Mouse (Mus musculus) limb, embryonic 11.5 days (tissue): ENCODE measurements around the gene Mios. TPM values are rescaled to one million over a fixed set of nuclear protein-coding genes. Genes with fewer than 3 reads are reported as not detected.

Experiments used
- ATAC-seq: fragments of 200-750 bp; cut with Nextera tagmentation; 2 replicates; pipeline ENCODE4 v1.8.0; 2017; ENCODE audit warnings: low read depth; ENCODE audit not compliant: insufficient number of reproducible peaks, low FRiP score, low TSS enrichment
- DNase-seq: peaks from one replicate; pipeline ENCODE4 v3.0.0-alpha.2; 2015; ENCODE audit warnings: low spot score
- H3K27ac ChIP-seq: fragments of 300-500 bp; sonication (generic); replicated peaks from 2 replicates; pipeline ENCODE4 v1.5.1; 2014; ENCODE audit warnings: low read depth, mild to moderate bottlenecking, low read length
- H3K27me3 ChIP-seq: fragments of 300-500 bp; sonication (generic); 2 replicates; pipeline ENCODE4 v1.6.1; 2014; ENCODE audit warnings: mild to moderate bottlenecking, low read length, mixed read lengths; ENCODE audit not compliant: control insufficient read depth, insufficient read depth
- H3K36me3 ChIP-seq: fragments of 300-500 bp; sonication (generic); 2 replicates; pipeline ENCODE4 v1.6.1; 2014; ENCODE audit warnings: mild to moderate bottlenecking, low read length, moderate library complexity, mixed read lengths; ENCODE audit not compliant: control insufficient read depth, insufficient read depth
- H3K4me1 ChIP-seq: fragments of 300-500 bp; sonication (generic); 2 replicates; pipeline ENCODE4 v1.6.1; 2014; ENCODE audit warnings: low read length, mixed read lengths; ENCODE audit not compliant: control insufficient read depth, insufficient read depth
- H3K4me2 ChIP-seq: fragments of 300-500 bp; sonication (generic); 2 replicates; pipeline ENCODE4 v1.6.1; 2014; ENCODE audit warnings: low read depth, mild to moderate bottlenecking, moderate library complexity; ENCODE audit not compliant: severe bottlenecking
- H3K4me3 ChIP-seq: fragments of 300-500 bp; sonication (generic); 2 replicates; pipeline ENCODE4 v1.5.1; 2014; ENCODE audit warnings: low read depth, low read length
- H3K9ac ChIP-seq: fragments of 300-500 bp; sonication (generic); 2 replicates; pipeline ENCODE4 v1.6.1; 2014; ENCODE audit warnings: mild to moderate bottlenecking, low read length
- H3K9me3 ChIP-seq: fragments of 300-500 bp; sonication (generic); 2 replicates; pipeline ENCODE4 v1.6.1; 2016; ENCODE audit warnings: low read length; ENCODE audit not compliant: control insufficient read depth
- WGBS: fragments of 180-500 bp; shearing (Covaris S2); extraction: QIAGEN DNeasy Blood & Tissue Kit; methylation state at CpG from one replicate; pipeline ENCODE4 v1.1.7; 2014; 5-methylcytosine and 5-hydroxymethylcytosine counted together
- polyA plus RNA-seq: library from polyadenylated mRNA; unstranded; fragments of >200 nt; fragmentation: Nextera tagmentation; extraction: Ambion mirVana; gene quantifications from 2 replicates; pipeline ENCODE4 v1.2.1, GENCODE M21; 2014

Gene Mios
- 27.9 and 32.2 TPM in 2 replicates for polyA plus RNA-seq

DNA sequence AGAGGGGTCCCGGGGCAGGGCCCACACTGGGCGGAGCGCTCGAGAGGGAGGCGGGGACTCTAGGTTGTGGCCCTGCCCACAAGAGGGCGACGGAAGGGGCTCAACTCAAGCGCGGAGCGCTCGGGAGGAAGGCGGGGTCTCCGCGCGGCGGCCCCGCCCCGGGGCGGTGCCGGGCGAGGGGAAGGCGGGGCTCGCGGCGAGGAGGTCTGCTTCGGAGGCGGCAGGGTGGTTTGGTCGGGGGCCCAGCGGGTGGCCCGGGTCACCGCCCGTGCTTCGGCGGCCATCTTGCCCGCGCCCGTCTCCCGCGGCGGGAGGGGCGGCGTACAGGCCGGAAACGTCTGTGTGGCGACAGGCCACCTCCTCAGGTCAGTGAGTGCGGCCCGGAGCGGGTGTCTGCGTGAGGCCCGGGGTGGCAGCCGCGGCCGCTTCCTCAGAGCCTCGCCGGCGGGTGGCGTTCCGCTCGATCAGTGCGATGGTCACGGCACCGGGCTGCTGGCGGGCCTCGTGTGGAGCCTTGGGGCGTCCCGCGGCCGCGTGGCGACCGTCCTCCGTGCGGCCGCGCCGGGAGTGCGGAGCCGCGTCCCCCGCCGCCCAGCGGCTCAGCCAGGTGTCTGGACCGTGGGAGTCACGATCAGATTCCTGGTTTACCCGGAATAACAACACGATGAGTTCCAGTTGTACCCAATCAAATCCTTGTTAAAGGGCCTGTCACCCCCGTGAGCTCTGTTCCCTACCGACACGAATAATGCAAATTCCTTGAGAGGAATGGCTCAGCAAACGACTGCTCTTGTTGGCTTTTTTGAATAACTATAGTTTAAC lies at the start of gene Mios:
TSS of gene Mios (plus strand) at position 176 of the 819 bp plus-strand sequence.
- ATAC-seq: peak; percentile 98
- Histone ChIP-seq H3K36me3 (no peaks in the 10 kb centered on the region; the same call in 1 of the 2 replicates), H3K4me2 (peak within 1 kb of the TSS; percentile 56), H3K4me3 (peak within 1 kb of the TSS; percentile 80), H3K9ac (peak within 1 kb of the TSS; percentile 88), H3K27ac (peak within 1 kb of the TSS; percentile 93), H3K27me3 (no peaks in the 10 kb centered on the region), H3K9me3 (no peaks in the 10 kb centered on the region), H3K4me1 (no peaks in the 10 kb centered on the region)
- DNase-seq: peak; percentile 94
- under 1% methylated on average over 88 of the region's 90 CpGs for WGBS

DNA sequence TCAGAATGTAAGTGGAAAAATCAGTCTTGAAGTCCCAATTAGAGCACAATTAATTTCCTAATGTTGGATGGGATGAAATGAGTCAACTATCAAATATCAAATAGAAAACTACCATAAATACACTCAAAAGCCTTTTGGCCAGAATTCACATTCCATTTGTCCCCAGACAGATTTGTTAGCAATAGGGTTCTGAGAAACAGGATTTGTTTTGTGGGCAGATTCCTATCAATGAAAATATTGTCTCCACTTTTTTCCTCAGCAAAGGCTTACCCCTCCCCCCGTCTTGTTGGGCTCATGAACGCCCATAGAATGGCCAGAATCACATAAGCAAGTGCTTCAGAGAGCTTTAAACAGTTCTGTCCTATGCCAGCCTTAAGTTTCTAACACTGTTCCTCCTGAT lies 49.0 kb upstream of the Mios start:
- no peak overlapping the region for H3K27ac ChIP-seq
- WGBS: 70% methylated on average over 2 of the region's 2 CpGs
- no peak for ATAC-seq
- H3K9ac ChIP-seq: no peak overlapping the region
- no peaks in the 10 kb centered on the region for H3K27me3 ChIP-seq
- DNase-seq: no peak
- no peak overlapping the region for H3K4me2 ChIP-seq
- H3K36me3 ChIP-seq: no peaks in the 10 kb centered on the region
- H3K9me3 ChIP-seq: no peaks in the 10 kb centered on the region
- H3K4me3 ChIP-seq: no peak overlapping the region
- no peaks in the 10 kb centered on the region for H3K4me1 ChIP-seq

DNA sequence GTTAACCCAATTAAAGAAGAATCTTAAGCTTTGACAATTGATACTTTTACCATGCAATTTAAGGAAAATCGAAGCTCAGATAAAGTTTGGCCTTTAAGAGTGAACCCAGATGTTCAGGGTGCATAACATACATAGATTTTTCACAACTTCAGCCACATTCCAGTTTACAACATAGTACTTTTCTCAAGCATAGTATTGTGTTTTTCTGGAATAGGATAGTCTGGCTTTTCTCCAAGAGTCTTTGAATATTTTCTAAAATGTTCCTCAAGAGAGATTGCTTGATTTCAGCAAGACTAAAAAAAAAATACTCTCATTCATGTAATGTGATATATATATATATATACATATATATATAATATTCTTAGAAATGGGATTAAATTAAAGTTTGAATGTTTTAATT lies 44.3 kb upstream of the Mios start:
- Histone ChIP-seq H3K4me3 (no peak overlapping the region), H3K9ac (no peak overlapping the region), H3K4me1 (no peaks in the 10 kb centered on the region), H3K9me3 (no peaks in the 10 kb centered on the region), H3K4me2 (no peak overlapping the region), H3K27ac (no peak overlapping the region), H3K36me3 (no peaks in the 10 kb centered on the region), H3K27me3 (no peaks in the 10 kb centered on the region)
- no peak for DNase-seq
- WGBS: 53% methylated on average over 1 of the region's 1 CpGs
- no peak for ATAC-seq

DNA sequence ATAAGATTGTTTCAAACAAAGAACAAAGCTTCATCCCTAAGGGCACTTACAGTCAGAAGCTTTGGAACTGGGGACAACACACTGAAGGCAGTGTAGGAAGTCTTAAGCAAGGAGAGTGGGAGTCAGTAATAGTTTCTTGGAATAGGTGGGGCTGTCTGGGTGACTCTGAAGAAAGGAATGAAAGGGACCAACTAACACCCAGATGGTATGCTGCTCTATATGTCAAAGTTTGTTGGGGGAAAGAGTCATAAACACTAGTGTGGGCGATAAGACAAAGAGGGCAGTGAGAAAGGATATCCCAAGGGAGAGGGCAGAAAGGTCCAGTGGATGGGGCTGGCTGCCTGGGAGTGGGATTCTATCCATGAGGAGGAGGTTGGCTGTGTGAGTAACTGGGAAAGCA lies 36.9 kb upstream of the Mios start:
- no peak overlapping the region for H3K9ac ChIP-seq
- no peak overlapping the region for H3K27ac ChIP-seq
- DNase-seq (no peak), ATAC-seq (no peak)
- 58% methylated on average over 1 of the region's 1 CpGs for WGBS
- H3K4me1 ChIP-seq: no peaks in the 10 kb centered on the region
- H3K9me3 ChIP-seq: no peaks in the 10 kb centered on the region
- H3K36me3 ChIP-seq: no peaks in the 10 kb centered on the region
- H3K27me3 ChIP-seq: no peaks in the 10 kb centered on the region
- H3K4me2 ChIP-seq: no peak overlapping the region
- no peak overlapping the region for H3K4me3 ChIP-seq

DNA sequence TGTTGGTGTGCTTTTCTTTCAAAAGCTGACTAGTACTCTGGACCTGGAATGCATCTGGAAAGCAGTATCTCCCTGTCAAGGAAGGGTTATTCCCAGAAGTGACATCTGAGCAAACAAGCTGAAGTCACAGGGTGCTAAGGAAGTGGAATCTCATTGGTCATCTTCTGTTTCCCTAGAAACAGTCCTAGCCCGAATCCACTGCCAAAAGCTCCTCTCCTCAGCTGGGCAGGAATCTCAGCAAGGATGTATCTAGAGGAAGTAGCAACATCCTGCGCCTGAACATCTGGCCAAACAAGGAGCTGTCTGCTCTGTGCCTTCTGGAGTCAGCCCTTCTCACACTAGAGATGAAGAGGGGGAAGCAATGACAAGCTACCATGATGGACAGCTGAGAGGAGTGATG lies 35.0 kb upstream of the Mios start:
- H3K27me3 ChIP-seq: no peaks in the 10 kb centered on the region
- no peaks in the 10 kb centered on the region for H3K36me3 ChIP-seq
- no peak for ATAC-seq
- DNase-seq: no peak
- no peak overlapping the region for H3K27ac ChIP-seq
- H3K9me3 ChIP-seq: no peaks in the 10 kb centered on the region
- H3K9ac ChIP-seq: no peak overlapping the region
- 46% methylated on average over 2 of the region's 2 CpGs for WGBS
- no peak overlapping the region for H3K4me2 ChIP-seq
- H3K4me3 ChIP-seq: no peak overlapping the region
- H3K4me1 ChIP-seq: no peaks in the 10 kb centered on the region

DNA sequence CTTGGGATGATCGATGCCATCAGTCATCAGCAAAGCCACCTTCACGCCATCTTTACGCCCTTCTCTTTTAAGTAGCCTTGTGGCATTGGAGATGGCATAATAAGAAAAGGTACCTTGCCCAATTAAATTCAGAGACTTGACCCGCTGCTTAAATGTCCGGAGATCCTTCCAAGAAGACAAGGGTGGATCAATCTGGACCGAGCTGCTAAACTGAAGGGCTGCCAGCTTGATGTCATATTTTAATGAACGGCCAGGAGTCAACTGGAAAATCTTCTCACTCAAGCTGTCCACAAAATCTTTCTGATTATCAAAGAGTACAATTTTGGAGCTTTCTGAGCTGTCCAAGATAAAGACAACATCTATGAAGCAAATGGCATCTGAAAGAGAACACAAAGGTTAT lies 33.7 kb upstream of the Mios start:
- Histone ChIP-seq H3K4me1 (no peaks in the 10 kb centered on the region), H3K4me3 (no peak overlapping the region), H3K4me2 (no peak overlapping the region), H3K27me3 (no peaks in the 10 kb centered on the region), H3K9ac (no peak overlapping the region), H3K27ac (no peak overlapping the region), H3K36me3 (no peaks in the 10 kb centered on the region), H3K9me3 (no peaks in the 10 kb centered on the region)
- ATAC-seq (no peak), DNase-seq (no peak)
- 96% methylated on average over 7 of the region's 7 CpGs for WGBS

DNA sequence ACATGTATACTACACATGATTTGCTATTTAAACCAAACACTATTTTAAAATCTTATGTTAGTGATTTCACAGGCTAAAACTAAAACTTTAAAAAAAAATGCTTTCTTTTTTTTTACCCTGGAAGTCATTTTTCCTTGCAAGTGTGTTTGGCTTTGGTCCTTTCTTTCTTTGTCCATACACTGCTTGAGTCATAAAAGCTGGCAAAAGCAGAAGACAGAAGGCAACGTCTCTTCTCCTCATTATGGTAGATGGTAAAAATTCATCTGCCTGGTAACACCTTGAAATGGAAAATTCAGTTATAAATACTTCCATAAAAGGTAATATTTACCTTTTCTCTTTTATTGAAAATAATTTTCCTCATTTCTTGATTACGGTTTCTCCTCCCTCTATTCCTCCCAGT lies 32.9 kb upstream of the Mios start:
- Histone ChIP-seq H3K9ac (no peak overlapping the region), H3K27ac (no peak overlapping the region), H3K27me3 (no peaks in the 10 kb centered on the region), H3K9me3 (no peaks in the 10 kb centered on the region), H3K36me3 (no peaks in the 10 kb centered on the region), H3K4me3 (no peak overlapping the region), H3K4me2 (no peak overlapping the region), H3K4me1 (no peaks in the 10 kb centered on the region)
- WGBS: 74% methylated on average over 2 of the region's 2 CpGs
- no peak for ATAC-seq
- DNase-seq: no peak

DNA sequence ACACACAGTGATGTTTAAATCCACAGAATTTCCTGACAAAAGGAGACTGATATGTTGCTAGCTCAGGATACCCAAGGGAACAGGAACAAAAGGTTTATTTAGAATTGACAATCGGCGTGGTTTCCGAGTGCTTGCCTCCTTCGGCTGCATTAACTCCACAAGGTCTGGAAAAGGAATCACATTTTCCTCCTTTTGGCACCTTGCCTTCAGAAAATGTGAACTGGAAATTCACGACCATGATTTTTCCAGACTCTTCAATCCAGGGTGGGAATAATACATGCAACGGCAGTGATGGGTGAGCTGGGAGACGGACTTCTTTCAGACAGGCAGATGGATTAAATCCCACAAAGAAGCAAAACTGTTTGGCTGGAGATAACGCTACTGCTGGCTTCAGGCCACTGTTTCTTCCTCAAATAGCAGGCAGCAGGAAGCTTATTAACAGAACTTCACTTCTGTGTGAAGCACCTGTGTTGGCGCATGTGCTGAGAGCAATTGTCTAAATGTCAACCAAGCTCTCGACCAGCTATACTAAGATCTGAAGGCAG lies 30.6 kb upstream of the Mios start:
- ATAC-seq (no peak), DNase-seq (no peak)
- Histone ChIP-seq H3K4me3 (no peak overlapping the region), H3K4me2 (no peak overlapping the region), H3K27me3 (no peaks in the 10 kb centered on the region), H3K27ac (no peak overlapping the region), H3K9me3 (no peaks in the 10 kb centered on the region), H3K4me1 (no peaks in the 10 kb centered on the region), H3K9ac (no peak overlapping the region), H3K36me3 (no peaks in the 10 kb centered on the region)
- WGBS: 65% methylated on average over 10 of the region's 10 CpGs
